Mouse (Mus musculus) cerebellum, postnatal 10 days (tissue): ENCODE measurements around the gene Fam168b.

Source experiments
- DNase-seq, 2 experiments: peaks; one replicate each; pipeline ENCODE4 v3.0.0; 2021; ENCODE audit warnings: mixed read lengths in 2 of 2

The Fam168b gene

DNA sequence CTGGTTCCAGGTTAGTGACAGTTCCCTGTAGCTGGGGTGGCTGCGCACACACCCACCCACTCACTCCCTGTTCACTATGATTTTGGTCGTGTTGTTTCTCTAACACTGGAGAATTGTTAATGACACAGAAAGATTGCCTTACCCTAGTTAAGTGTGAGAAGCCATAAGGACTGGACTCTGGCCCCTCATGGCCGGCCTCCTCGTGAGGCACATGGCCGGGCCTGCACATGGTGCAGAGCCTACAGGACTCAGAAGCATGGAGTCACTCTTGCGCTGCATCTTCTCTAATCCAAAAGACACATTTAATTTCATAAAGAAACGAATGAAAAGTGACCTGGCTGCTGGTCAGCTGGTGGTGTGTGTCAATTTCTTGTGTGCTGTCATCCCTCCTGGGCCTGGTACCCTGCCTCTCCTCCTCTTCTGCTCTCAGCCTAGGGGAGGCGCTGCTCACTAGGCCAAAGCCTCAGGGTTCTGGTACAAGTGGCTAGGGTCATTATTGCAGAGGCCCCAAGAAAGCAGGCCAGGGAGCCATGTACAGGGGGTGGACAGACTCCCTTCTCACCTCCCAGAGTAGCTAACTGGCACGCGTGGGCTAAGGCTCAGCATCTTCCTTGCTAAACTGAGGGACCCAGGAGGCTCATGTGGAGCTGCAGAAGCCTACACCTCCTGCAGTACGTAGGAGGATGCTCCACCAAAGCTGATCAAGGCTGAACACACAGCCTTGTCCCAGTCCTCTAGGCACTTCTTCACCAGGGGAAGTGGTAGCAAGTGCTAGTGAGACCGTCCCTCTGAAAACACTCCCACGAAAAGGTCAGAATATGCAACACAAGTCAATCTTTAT is 30.2 kb downstream of the Fam168b start:
- peak in 1 of 2 experiments; percentile 24 for DNase-seq

DNA sequence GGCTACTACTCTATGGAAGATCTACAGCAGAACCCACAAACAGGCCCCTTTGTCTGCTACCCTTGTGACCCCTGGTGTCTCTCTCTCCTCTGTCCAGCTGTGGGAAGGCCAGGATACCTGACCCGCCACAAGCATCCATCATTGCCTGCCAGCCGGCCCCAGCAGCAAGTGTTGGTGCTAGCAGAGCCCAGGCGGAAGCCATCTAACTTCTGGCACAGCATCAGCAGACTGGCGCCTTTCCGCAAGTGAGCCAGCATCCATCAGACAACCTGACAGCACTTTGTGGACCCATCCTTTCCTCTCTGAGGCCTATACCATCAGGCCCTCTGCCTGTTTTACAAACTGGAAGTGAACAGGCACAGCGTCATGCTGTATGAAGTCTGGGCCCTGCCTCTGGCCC is 31.3 kb downstream of the Fam168b start:
- peak; percentile 71 to 74 for DNase-seq

- peak; percentile 55 to 59 for DNase-seq
Observed at GRCm38 (mm10) chr1:34811035-34811434, 31.8 kb downstream of the Fam168b start.

DNA sequence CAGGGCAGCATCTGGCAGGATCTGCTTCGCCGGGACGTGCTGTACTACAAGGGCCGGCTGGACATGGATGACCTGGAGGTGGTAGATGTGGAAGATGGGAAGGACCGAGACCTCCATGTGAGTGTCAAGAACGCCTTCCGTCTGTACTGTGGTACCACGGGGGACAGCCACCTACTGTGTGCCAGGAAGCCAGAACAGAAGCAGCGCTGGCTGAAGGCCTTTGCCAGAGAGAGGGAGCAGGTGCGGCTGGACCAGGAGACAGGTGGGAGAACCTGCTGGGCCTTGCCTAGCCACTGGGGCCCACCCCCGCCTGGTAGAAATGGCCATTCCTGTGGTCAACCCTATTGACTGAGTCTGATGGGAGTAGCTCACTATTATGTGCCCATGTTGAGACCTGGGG is 32.6 kb downstream of the Fam168b start:
- peak; percentile 48 to 55 for DNase-seq

DNA sequence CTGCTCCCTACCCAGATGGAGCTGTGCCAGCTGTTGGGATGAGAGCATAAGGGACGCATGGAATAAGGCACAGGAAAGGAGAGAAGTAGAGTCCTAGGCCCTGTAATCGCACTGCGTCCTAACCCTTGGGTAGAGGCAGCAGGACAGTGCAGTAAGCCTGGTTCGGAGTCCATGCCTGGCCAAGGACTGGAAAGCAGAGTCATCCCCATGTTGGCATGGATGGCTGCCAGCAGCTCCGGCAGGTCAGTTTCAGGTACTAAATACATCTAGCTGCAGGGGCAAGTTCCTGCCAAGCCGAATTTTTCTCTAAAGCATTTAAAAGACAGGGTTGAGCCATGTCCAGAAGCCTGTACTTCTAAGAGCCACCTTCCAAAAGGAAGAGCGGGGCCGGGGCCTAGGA is 34.4 kb downstream of the Fam168b start:
- peak; percentile 50 to 59 for DNase-seq

GRCm38 (mm10) chr1:34805931-34806520 is 36.8 kb downstream of the Fam168b start:
- peak; percentile 44 to 63 for DNase-seq

DNA sequence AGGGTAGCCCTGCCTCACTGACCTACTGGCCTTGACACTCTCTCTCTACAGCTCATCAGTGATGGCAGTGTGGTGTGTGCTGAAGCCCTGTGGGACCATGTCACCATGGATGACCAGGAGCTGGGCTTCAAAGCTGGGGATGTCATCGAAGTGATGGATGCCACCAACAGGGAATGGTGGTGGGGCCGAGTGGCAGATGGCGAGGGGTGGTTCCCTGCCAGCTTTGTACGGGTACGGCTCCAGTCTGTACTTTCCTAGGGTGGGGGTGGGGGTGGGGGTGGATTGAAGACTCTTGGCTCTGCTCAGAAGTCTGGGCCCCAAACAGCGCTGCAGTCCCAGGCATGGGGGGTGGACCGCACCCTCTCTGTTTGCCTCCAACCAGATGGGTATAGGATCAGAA is 38.0 kb downstream of the Fam168b start:
- DNase-seq = peak; percentile 74 to 85

- DNase-seq = peak in 1 of 2 experiments; percentile 38
Observed at GRCm38 (mm10) chr1:34802290-34802642, 40.6 kb downstream of the Fam168b start.

GRCm38 (mm10) chr1:34801616-34802289 is 41.1 kb downstream of the Fam168b start:
- DNase-seq = peak; percentile 68 to 76

- no peak for DNase-seq
Observed at GRCm38 (mm10) chr1:34799140-34799539, 43.7 kb downstream of the Fam168b start.

GRCm38 (mm10) chr1:34793304-34794300 is 49.3 kb downstream of the Fam168b start:
- no peak for DNase-seq

- no peak for DNase-seq
Observed at GRCm38 (mm10) chr1:34783538-34784161, 59.2 kb downstream of the Fam168b start.

- DNase-seq = no peak
Observed at GRCm38 (mm10) chr1:34775870-34776269, 67.0 kb downstream of the Fam168b start.

GRCm38 (mm10) chr1:34768875-34769274 is 74.0 kb downstream of the Fam168b start:
- DNase-seq = no peak

DNA sequence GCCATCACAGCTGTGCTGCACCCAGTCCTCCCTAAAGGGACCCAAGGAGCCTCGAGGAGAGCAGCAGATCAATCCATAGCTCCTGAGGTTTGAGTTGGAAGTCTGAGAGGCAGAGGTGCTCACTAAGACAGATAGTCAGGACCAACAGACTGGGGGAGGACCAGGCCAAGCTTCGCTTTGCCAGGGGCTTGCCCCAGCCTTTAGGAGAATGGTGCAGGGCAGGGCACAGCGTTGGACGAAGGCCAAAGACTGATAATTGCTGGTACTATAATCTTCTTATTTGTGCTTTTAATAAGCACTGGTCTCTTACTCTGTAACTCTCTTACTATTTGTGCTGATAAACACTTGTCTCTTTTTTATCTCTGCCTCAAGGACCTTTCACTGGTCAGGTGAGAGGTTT is 75.0 kb downstream of the Fam168b start:
- DNase-seq = peak in 1 of 2 experiments; percentile 13

- DNase-seq = peak; percentile 78 to 79
Observed at GRCm38 (mm10) chr1:34766899-34767298, 76.0 kb downstream of the Fam168b start.
